Mouse (Mus musculus) cerebellum, adult 11-12 months (tissue): ENCODE measurements around the gene Zfp423.
A peak's percentile ranks its signal among the peaks of the same experiment; 100 is the strongest.
"Not testable (repeated sequence)": the region's sequence is repeated elsewhere in the genome, so short reads cannot be mapped to it uniquely, and the experiment has no call there.

Experiments used
- DNase-seq: peaks from one replicate; pipeline ENCODE4 v3.0.0; 2022

Zfp423 gene

GRCm38 (mm10) chr8:87895203-87896041, 64.0 kb downstream of the Zfp423 start:
- no peak for DNase-seq

- DNase-seq = no peak
Observed at GRCm38 (mm10) chr8:87894287-87894686, 65.1 kb downstream of the Zfp423 start.

GRCm38 (mm10) chr8:87893547-87893946, 65.8 kb downstream of the Zfp423 start:
- no peak for DNase-seq

GRCm38 (mm10) chr8:87892891-87893290, 66.5 kb downstream of the Zfp423 start:
- DNase-seq = no peak

DNA sequence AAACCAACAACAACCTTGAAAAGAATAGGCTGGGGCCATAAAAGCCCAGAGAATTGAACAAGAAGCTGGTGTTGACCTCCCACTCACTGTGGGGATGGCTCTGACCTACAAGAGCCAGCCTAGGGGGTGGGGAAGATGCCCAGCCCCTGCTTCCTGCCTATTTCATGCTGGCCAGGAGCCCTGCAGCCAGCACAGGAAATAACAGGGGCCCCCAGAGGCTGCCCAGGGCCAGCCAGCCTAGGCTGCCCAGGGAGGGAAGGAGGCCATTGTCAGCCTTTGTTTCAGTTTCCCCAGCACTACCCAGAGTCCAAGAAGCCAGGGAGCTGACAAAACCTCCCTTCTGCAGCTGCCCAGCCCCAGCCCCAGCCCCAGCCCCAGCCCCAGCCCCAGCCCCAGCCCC, 67.5 kb downstream of the Zfp423 start:
- DNase-seq = no peak

GRCm38 (mm10) chr8:87887956-87888355, 71.4 kb downstream of the Zfp423 start:
- no peak for DNase-seq

DNA sequence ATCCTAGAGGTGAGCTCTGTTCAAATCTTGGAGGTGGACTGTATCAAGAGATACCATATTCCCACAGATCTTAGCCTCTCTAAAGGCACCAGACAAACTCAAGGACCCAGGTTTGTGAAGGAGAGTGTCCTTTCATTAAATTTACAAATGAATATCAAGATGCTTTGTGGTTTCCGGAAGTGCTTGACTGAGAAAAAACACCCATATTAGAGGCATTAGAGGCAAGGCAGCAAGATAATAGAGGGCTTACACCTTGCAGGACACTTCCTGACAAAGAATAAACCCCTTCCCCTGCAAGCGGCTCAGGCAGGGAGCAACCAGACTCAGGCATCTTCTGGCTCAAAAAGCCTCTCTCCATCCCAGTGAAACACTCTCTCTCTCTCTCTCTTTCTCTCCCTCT, 78.3 kb downstream of the Zfp423 start:
- no peak for DNase-seq

- DNase-seq = no peak
Observed at GRCm38 (mm10) chr8:87875852-87876251, 83.5 kb downstream of the Zfp423 start.

GRCm38 (mm10) chr8:87875452-87875851, 83.9 kb downstream of the Zfp423 start:
- DNase-seq = peak; percentile 20

DNA sequence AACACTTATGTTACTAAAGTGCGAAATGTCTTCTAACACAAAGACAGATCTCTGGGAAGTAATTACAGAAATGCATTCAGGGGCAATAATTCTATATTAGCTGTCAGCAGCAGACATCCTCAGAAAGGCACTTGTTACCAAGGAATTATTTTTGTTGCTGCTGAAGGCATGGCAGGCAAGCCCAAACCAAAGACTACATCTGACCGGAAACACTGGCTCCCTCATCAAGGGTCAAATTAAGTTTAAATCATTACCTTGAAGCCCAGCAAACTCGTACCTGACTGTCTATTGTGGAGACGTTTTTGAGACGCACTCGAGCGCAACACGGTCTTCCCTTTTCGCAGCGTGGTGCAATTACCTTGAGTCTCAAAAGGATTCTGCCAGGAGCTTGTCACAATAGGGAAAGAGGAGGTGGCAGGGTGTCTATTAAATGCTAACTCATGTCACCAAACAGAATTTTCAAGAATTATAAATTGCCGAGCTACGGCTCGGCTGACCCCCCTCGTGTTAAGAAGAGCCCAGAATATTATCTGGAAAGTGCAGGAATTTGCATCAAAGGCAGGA, 86.3 kb downstream of the Zfp423 start:
- DNase-seq = no peak

- DNase-seq = no peak
Observed at GRCm38 (mm10) chr8:87872356-87872930, 87.0 kb downstream of the Zfp423 start.

- no peak for DNase-seq
Observed at GRCm38 (mm10) chr8:87866586-87866985, 92.8 kb downstream of the Zfp423 start.

DNA sequence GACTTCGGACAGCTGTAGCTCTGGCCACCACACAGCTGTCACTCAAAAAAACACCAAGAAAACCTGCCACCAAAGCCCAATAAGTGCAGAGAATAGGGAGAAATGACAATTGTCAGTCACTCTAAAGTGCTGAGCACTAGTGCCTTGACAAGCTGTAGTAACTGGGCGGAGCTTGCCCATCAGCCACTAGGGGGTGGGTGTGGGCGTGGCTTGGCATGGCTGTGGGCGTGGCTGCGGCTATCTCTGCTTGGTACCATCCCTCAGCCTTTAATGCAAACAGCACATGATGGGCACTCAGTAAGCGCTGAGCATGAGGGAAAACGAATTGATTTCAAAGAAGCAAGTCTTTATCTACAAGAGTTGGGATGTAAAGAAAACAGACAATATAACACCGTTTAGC, 95.2 kb downstream of the Zfp423 start:
- no peak for DNase-seq

GRCm38 (mm10) chr8:87863128-87863527, 96.3 kb downstream of the Zfp423 start:
- DNase-seq = no peak

DNA sequence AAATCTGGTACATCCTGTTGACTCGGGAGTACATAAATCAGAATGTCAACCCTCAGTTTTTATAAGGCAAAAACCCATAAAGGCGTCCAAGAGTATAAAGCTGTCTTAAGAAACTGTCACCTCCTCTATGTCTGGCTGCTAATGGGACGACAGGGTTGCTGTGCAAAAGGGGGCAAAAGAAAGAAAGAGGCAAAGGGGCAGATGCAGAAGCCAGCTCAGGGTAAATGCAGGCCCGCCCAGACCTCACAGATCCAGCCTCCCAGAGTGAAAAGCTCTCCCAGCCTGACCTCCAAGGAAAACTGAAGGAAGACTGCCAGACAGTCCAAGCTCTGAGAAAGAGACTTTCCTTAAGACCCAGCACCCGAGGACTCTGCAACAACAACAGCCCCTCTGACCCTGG, 97.7 kb downstream of the Zfp423 start:
- DNase-seq = no peak

- no peak for DNase-seq
Observed at GRCm38 (mm10) chr8:87860905-87861304, 98.5 kb downstream of the Zfp423 start.

- no peak for DNase-seq
Observed at GRCm38 (mm10) chr8:87851871-87852270, 107.5 kb downstream of the Zfp423 start.

- DNase-seq = no peak
Observed at GRCm38 (mm10) chr8:87851380-87851779, 108.0 kb downstream of the Zfp423 start.

DNA sequence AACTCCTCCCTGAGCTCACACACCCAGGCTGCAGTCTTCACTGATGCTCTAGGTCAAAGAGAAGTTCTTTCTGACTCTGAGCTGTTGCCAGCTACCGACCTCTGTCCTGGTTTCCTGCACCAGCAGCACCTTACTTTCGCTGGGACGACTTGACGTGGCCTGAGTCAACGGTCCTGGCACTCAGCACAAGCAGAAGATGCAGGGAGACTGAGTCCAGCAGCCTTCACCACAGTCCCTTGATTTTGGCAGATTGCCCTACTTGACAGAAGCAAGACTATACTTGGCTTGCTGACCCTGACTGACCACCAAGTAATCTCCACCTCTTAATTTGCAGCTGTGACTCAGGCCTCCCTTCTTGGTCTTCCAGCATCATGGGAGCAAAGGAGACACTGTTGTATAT, 110.6 kb downstream of the Zfp423 start:
- no peak for DNase-seq

DNA sequence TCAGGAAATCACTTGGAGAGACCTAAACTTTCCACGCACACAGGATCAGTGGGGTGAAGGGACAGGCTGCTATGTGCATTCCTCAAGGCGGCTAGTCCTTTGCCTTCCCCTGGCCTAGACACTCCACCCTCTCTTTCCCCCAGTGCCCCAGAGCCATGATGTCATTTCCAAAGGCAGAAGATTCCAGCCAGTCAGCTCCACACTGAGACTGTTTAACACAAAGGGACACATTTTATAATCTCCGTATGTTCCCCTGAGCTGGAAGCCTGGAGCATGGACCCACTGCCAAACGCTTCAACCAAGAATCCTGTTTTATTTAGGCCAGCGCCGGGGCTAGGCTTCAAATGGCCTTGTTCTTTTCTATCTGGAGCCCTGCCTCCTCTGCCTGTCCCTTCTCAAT, 111.6 kb downstream of the Zfp423 start:
- DNase-seq = peak; percentile 76

DNA sequence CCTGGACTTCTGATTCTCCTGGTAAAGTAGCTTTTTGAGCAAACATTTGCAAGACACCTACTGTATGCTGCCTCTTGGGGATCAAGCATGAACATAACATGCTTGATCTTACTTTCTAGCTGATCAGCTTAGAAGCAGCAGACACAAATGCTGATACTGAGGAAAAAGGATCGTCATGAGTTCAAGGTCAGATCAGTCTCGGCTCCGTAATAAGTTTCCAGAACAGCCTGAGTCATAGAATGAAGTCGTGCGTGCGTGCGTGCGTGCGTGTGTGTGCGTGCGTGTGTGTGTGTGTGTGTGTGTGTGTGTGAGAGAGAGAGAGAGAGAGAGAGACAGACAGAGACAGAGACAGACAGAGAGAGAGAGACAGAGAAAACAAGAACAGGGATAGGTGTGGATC, 117.3 kb downstream of the Zfp423 start:
- DNase-seq = not testable (repeated sequence)

DNA sequence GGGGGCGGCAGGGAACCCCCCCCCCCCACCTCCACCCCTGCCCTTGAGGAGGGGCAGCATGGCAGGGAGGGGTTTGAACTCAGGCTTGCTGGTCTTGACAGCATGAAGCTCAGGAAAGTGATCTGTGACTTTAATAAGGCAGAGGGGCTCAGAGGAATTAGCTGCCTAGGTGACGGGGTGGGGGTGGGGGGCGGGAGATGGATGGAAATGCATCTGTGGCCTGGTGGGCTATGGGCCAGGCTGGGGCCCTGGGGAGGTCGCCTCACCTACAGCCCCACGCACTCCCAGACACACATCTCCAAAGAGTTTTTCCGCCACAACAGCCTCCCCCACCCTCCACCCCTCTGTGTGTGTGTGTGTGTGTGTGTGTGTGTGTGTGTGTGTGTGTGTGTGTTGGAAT, 122.1 kb downstream of the Zfp423 start:
- DNase-seq = no peak

GRCm38 (mm10) chr8:87836866-87837265, 122.5 kb downstream of the Zfp423 start:
- DNase-seq = no peak

DNA sequence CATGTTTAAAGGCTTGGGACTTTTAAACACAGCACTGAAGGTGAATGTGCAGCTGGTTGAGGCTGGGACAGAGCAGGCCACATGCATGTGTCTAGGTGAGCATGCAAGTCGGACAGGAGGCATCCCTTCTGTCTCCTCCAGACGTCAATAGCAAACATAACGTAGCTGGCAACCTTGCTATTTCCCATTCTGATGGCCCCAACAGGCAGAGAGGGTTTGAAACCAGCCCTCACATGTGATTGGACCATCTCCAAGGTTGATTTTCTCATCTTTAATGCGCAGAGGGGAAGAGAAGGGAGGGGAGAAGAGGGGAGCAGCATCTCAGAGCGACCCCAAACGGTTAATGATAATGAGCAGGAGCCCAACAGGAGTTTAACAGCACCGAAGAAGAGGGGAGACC, 123.5 kb downstream of the Zfp423 start:
- no peak for DNase-seq
